Mouse (Mus musculus): Measurements from ENCODE around the gene Ksr1. TPM values are rescaled to one million over a fixed set of nuclear protein-coding genes. Genes with fewer than 3 reads are reported as not detected.
A peak's percentile ranks its signal among the peaks of the same experiment; 100 is the strongest.

Ksr1 gene
- total and polyA plus RNA-seq, 2 experiments from 2014 or later = 3.2 to 33.7 TPM

DNA sequence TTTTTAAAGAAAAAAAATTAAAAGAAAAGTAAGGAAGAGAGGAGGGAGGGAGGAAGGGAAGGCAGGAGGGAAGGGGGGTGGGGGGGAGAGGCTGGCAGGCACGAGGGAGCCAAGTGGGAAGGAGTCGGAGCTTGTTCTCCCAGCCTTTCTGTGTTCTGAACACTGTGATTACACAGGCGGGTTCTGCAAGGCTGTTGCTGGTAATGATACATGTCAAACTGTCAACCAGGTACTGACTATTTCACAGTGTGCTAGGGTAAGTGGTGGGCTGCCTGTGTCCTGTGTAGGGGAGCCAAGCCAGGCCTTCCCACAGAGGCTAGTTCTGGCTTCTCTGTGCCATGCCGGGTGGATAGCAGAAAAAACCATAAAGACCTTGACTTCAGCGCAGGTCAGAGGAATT, 57.2 kb downstream of the Ksr1 start:
- no peaks in the 10 kb centered on the region for H3K36me3 ChIP-seq (ENCODE audit: insufficient read depth, low read length)
- no peak overlapping the region for H3K4me3 ChIP-seq (ENCODE audit: low read depth, low read length)
- TF ChIP-seq CTCF (IDR thresholded peaks at IDR 0.05) = no peak
- DNase-seq (ENCODE audit: low spot score) (no peak), ATAC-seq (ENCODE audit: low FRiP score) (no peak)
- peak overlapping the region; percentile 6; the same call in 1 of the 2 replicates for H3K27ac ChIP-seq (ENCODE audit: low read depth, low read length)
- H3K27me3 ChIP-seq (ENCODE audit: insufficient read depth, low read length) = no peaks in the 10 kb centered on the region
- H3K4me1 ChIP-seq (ENCODE audit: insufficient read depth, low read length) = 0 out of 2 replicates have a peak, but pooled peaks cover 3% of the 10 kb centered on the region
- no peaks in the 10 kb centered on the region for H3K9me3 ChIP-seq (ENCODE audit: low read length)
- H3K4me2 ChIP-seq (ENCODE audit: low read depth, low read length, poor library complexity, severe bottlenecking) = no peak overlapping the region
- WGBS = 54% methylated on average over 5 of the region's 5 CpGs
- H3K9ac ChIP-seq (replicated peaks; ENCODE audit: low read length, poor library complexity, severe bottlenecking) = no peak overlapping the region

DNA sequence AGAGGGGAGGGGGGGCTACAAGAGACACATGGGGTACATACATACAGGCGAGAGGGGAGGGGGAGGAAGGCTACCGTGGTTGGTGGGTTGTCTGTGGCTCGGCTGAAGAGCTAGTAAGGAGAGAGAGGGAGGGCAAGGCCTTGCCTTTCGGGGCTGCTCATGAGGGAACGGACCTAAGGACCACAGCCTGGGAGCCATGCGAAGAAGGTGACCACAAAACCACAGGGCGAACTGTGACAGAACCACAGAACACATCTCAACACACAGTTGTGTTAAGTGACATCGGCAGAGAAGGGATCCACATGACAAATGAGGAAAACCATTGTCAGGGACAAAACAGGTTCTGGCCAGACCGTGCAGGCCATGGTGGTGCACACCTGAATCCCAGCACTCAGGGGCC, 57.9 kb downstream of the Ksr1 start:
- Histone ChIP-seq H3K36me3 (ENCODE audit: insufficient read depth, low read length) (no peaks in the 10 kb centered on the region), H3K27ac (ENCODE audit: low read depth, low read length) (no peak overlapping the region), H3K9me3 (ENCODE audit: low read length) (no peaks in the 10 kb centered on the region), H3K4me1 (ENCODE audit: insufficient read depth, low read length) (0 out of 2 replicates have a peak, but pooled peaks cover 2% of the 10 kb centered on the region), H3K4me3 (ENCODE audit: low read depth, low read length) (no peak overlapping the region), H3K27me3 (ENCODE audit: insufficient read depth, low read length) (no peaks in the 10 kb centered on the region), H3K4me2 (ENCODE audit: low read depth, low read length, poor library complexity, severe bottlenecking) (no peak overlapping the region), H3K9ac (replicated peaks; ENCODE audit: low read length, poor library complexity, severe bottlenecking) (no peak overlapping the region)
- DNase-seq (ENCODE audit: low spot score) = no peak
- ATAC-seq (ENCODE audit: low FRiP score) = no peak
- WGBS = 88% methylated on average over 9 of the region's 9 CpGs
- no peak for TF ChIP-seq CTCF (IDR thresholded peaks at IDR 0.05)

DNA sequence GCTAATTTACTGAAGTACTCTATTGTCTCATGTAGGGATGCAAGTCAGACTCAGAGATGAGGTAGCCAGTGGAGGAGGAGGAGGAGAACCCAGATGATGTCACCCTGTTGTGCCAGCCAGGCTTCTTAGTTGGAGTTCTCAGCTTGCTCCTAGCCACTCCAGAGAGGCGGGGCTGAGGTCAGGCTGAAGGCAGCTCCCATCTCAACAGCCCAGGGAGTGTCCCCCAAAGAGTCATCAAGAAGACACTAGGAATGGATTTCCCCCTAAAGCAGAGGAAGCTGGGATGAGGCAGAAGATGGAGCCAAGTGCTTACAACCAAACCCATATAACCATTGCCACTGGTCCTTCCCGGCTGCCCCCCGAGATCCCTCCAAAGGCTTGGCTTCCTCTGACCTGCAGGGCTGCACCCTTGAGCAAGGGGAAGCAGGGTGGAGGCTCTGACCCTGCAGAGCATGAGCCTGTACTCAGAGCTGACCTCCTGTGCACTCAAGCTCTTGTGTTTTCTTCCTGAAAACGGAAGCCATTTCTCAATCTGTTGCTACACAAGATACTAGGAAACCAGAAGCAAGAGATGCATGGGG, 58.4 kb downstream of the Ksr1 start:
- no peak for TF ChIP-seq CTCF (IDR thresholded peaks at IDR 0.05)
- Histone ChIP-seq H3K36me3 (ENCODE audit: insufficient read depth, low read length) (no peaks in the 10 kb centered on the region), H3K4me3 (ENCODE audit: low read depth, low read length) (no peak overlapping the region), H3K4me2 (ENCODE audit: low read depth, low read length, poor library complexity, severe bottlenecking) (no peak overlapping the region), H3K4me1 (ENCODE audit: insufficient read depth, low read length) (no peaks in the 10 kb centered on the region), H3K9ac (replicated peaks; ENCODE audit: low read length, poor library complexity, severe bottlenecking) (no peak overlapping the region), H3K9me3 (ENCODE audit: low read length) (no peaks in the 10 kb centered on the region), H3K27me3 (ENCODE audit: insufficient read depth, low read length) (no peaks in the 10 kb centered on the region), H3K27ac (ENCODE audit: low read depth, low read length) (no peak overlapping the region)
- DNase-seq (ENCODE audit: low spot score) (no peak), ATAC-seq (ENCODE audit: low FRiP score) (no peak)
- 85% methylated on average over 4 of the region's 4 CpGs for WGBS

DNA sequence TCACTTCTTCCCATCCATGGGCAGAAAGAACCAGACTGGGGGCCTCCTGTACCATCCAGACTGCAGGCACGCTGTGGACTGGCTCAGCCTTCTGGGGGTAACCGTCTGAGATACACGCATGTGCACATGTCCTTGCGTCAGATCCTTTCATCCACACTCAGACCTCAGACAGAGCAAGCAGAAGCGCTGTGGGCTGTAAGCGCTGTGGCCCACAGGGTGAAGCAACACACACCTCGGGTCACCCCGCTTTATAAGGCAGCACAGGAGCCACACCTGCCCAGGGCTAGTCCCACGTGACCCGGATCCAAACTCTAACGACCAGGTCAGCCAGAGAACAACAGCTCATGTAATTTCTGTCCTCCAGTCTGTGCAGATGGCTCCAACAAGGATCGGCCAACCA, 59.4 kb downstream of the Ksr1 start:
- 88% methylated on average over 12 of the region's 12 CpGs for WGBS
- ATAC-seq (ENCODE audit: low FRiP score) = no peak

DNA sequence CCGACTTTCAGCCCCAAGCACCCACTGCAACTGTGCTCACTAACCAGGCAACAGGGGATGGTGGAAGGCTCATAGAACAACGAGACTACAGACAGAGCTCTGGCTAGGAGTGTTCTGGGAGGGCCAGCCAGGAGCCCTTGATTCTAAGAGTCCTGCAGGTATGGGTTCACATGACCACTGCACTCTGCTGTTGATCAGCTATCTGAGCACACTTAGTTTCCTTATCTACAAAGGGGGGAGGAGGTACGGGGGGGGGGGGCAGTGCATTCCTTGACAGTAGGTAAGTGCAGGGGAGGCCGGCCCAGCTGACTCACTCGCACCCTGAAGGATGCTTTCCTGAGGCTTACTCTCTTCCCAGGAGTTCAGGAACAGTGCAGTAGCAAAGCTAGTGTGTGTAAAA, 61.1 kb downstream of the Ksr1 start:
- no peak for TF ChIP-seq CTCF (IDR thresholded peaks at IDR 0.05)
- Histone ChIP-seq H3K4me3 (ENCODE audit: low read depth, low read length) (no peak overlapping the region), H3K9ac (replicated peaks; ENCODE audit: low read length, poor library complexity, severe bottlenecking) (no peak overlapping the region), H3K27ac (ENCODE audit: low read depth, low read length) (no peak overlapping the region), H3K36me3 (ENCODE audit: insufficient read depth, low read length) (no peaks in the 10 kb centered on the region), H3K4me2 (ENCODE audit: low read depth, low read length, poor library complexity, severe bottlenecking) (no peak overlapping the region), H3K9me3 (ENCODE audit: low read length) (no peaks in the 10 kb centered on the region), H3K4me1 (ENCODE audit: insufficient read depth, low read length) (no peaks in the 10 kb centered on the region), H3K27me3 (ENCODE audit: insufficient read depth, low read length) (no peaks in the 10 kb centered on the region)
- 83% methylated on average over 4 of the region's 5 CpGs for WGBS
- DNase-seq (ENCODE audit: low spot score) (no peak), ATAC-seq (ENCODE audit: low FRiP score) (no peak)

More for the DNA sequence above, 59.4 kb downstream of the Ksr1 start:
- Histone ChIP-seq H3K4me1 (ENCODE audit: insufficient read depth, low read length) (no peaks in the 10 kb centered on the region), H3K9ac (replicated peaks; ENCODE audit: low read length, poor library complexity, severe bottlenecking) (no peak overlapping the region), H3K27me3 (ENCODE audit: insufficient read depth, low read length) (no peaks in the 10 kb centered on the region), H3K4me2 (ENCODE audit: low read depth, low read length, poor library complexity, severe bottlenecking) (no peak overlapping the region), H3K27ac (ENCODE audit: low read depth, low read length) (no peak overlapping the region), H3K9me3 (ENCODE audit: low read length) (no peaks in the 10 kb centered on the region), H3K4me3 (ENCODE audit: low read depth, low read length) (no peak overlapping the region), H3K36me3 (ENCODE audit: insufficient read depth, low read length) (no peaks in the 10 kb centered on the region)
- DNase-seq (ENCODE audit: low spot score) = no peak
- no peak for TF ChIP-seq CTCF (IDR thresholded peaks at IDR 0.05)

DNA sequence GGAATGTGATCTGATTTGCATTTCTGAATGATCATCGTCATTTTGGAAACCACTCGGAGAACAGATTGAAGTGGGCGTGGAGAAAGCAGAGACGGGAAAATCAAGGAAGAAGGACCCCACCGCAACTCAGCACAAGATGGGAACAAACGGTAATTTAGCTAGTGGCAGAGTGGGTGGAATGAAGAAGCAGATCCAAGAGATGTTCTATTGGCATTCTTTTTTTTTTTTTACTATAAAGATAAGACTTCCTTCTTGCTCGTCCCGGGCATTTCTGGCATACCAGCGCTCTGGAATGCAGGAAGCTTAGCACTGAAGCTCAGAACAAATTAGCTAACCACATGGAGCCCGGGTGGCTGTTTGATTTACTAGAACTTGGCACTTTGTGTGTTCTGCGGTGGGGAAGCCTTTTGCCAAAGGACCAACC, 63.2 kb downstream of the Ksr1 start:
- Histone ChIP-seq H3K27me3 (ENCODE audit: insufficient read depth, low read length) (no peaks in the 10 kb centered on the region), H3K4me1 (ENCODE audit: insufficient read depth, low read length) (no peaks in the 10 kb centered on the region), H3K36me3 (ENCODE audit: insufficient read depth, low read length) (no peaks in the 10 kb centered on the region), H3K27ac (ENCODE audit: low read depth, low read length) (no peak overlapping the region), H3K9me3 (ENCODE audit: low read length) (no peaks in the 10 kb centered on the region), H3K4me3 (ENCODE audit: low read depth, low read length) (no peak overlapping the region), H3K4me2 (ENCODE audit: low read depth, low read length, poor library complexity, severe bottlenecking) (no peak overlapping the region), H3K9ac (replicated peaks; ENCODE audit: low read length, poor library complexity, severe bottlenecking) (no peak overlapping the region)
- 88% methylated on average over 11 of the region's 11 CpGs for WGBS
- ATAC-seq (ENCODE audit: low FRiP score) = no peak
- TF ChIP-seq CTCF (IDR thresholded peaks at IDR 0.05) = no peak
- DNase-seq (ENCODE audit: low spot score) = no peak

Measured in midbrain, postnatal 0 days (tissue).